Mouse (Mus musculus) thymus, postnatal 4 days (tissue): ENCODE data around the gene Prrc2a.
A peak's percentile ranks its signal among the peaks of the same experiment; 100 is the strongest.
"Not testable (repeated sequence)": the region's sequence is repeated elsewhere in the genome, so short reads cannot be mapped to it uniquely, and the experiment has no call there.

ENCODE experiments used
- DNase-seq: peaks from one replicate; pipeline ENCODE4 v3.0.0; 2021

The Prrc2a gene

GRCm38 (mm10) chr17:35131500-35132173 lies 33.1 kb downstream of the Prrc2a start, which contains the start of gene Apom:
Gene Apom, minus strand, starts transcription at chr17:35132050.
- no peak for DNase-seq

DNA sequence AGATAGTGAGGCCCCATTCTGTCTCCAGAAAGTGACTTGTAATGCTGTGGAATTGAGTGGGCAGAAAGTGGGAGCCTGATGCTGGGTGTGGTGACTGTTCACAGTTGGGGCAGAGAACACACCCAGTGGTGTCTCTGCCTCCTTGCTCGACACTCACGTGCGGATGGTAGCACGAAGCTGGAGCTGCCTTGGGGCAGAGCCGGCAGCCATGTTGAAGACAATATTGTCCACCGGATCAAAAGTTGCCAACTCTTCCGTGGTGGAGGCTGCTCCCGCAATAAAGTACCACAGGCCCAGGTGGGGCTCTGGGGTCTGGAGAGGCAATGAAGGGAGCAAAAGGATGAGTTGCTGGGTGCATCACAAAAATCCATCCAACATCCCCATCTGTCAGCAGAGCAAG lies 33.7 kb downstream of the Prrc2a start:
- no peak for DNase-seq

- DNase-seq: no peak
These were observed 35.7 kb downstream of the Prrc2a start for GRCm38 (mm10) chr17:35128996-35129395.

DNA sequence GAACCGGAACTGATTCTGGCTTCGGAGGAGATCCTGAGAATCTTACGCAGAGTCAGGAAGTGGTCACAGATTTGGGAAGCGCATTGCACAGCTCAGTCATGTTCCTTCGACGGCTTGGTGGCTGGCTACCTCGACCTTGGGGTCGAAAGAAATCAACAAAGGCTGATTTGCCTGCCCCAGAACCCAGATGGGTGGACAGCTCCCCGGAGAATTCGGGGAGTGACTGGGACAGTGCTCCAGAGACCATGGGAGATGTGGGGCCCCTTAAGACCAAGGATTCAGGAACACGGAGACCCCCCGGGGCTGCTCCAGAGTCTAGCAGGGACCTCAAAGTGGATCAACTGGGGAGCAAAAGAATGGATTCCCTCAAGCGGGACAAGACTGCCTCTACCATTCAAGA lies 37.7 kb downstream of the Prrc2a start:
- DNase-seq: no peak

- DNase-seq: peak; percentile 89
These were observed 38.5 kb downstream of the Prrc2a start, which contains the start of gene D17H6S53E for GRCm38 (mm10) chr17:35126206-35126611. Gene D17H6S53E, plus strand, starts transcription at chr17:35126373.

DNA sequence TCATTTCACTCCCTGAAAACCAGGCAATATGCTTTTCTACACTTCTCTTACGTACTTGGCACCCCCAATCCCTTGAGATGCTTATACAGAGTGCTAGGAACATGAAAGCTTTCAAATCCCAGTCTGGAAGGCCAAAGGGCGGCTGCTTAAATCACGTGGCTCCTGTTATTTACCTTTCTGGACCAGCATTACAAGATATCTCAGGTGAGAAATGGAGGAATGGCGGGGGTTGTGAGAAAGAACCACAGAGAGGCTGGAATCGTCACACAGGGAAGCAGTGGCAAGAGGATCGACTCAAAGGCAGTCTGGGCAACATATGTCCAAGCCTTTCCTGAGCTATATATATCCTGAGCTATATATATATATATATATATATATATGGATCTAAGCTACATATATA lies 39.1 kb downstream of the Prrc2a start:
- no peak for DNase-seq

DNA sequence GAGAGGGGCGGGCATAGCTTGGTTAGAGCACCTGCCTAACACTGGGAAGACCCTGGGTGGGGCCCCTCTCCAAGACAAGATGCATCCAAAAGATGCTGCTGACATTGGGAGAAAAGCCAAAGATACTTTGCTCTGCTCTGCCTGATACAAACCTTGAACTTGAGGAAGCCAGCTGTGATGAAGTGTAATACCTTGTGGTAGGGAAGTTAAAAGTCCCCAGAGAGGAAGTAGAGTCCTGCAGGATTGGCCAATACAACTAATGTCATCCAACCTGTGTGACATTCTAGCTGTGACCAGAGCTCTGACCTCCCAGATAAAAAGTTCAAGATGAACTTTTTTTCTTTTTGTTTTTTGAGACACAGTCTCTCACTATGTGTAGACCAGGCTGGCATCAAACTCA lies 39.6 kb downstream of the Prrc2a start:
- DNase-seq: no peak

- DNase-seq: not testable (repeated sequence)
These were observed 40.3 kb downstream of the Prrc2a start for GRCm38 (mm10) chr17:35124261-35124896.

DNA sequence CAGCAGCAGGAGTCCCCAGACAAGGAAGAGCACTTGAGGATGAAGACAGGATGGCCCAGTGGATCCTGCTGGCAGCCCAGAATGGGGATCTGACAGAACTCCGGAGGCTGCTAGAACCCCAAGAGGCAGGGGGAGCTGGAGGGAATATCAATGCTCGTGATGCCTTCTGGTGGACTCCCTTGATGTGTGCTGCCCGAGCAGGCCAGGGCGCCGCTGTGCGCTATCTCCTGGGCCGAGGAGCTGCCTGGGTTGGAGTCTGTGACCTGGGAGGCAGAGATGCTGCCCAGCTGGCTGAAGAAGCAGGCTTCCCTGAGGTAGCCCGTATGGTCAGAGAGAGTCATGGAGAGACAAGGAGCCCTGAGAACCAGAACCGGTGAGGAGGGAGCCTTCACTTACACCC lies 41.4 kb downstream of the Prrc2a start:
- not testable (repeated sequence) for DNase-seq

GRCm38 (mm10) chr17:35121871-35122303 lies 42.8 kb downstream of the Prrc2a start, which contains the start of gene Csnk2b:
Gene Csnk2b, minus strand, starts transcription at chr17:35122053.
- DNase-seq: peak; percentile 67

- peak; percentile 98 for DNase-seq
These were observed 43.4 kb downstream of the Prrc2a start, which contains the start of gene Gpank1 for GRCm38 (mm10) chr17:35121143-35121799. Gene Gpank1, plus strand, starts transcription at chr17:35121455.

GRCm38 (mm10) chr17:35120745-35121142 lies 44.0 kb downstream of the Prrc2a start:
- no peak for DNase-seq

GRCm38 (mm10) chr17:35115046-35116019 lies 49.4 kb downstream of the Prrc2a start, which contains the start of gene Ly6g5b:
Gene Ly6g5b, minus strand, starts transcription at chr17:35115428.
- peak; percentile 77 for DNase-seq

DNA sequence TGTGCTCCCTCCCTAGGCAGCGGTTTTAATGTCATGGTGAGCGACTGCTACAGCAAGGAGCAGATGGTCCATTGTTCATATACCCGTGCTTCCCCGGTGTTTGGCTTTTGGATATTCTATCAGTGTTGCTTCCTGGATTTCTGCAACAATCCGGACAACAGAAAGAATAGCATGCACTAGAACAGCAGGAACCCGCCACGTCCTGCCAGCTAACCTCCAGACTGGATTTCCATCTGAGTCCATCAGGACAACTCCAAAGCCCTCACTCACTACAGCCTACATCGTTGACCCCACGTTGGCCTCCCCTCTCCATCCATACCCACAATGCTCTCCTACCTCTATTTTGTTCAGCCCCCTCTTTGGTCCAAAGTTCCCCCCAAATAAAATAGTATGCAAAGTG lies 52.9 kb downstream of the Prrc2a start:
- no peak for DNase-seq

DNA sequence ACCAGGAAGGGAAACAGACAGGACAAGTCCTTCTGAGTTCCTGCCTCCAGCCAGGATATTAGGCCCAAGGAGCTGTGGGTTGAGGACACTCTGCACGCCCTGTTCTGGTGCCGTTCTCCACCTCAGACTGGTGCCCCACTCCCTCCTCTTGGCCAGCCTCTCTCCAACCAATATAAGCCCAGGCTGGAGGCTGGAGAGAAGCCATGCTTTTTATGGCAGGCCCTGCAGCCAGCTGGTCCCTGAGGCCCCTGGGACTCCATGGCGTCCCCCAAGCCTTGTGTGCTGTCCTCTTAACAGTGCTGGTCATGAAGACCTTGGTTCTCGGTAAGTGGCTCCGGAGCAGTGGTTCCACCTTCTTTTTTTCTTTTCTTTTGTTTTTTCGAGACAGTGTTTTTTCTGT lies 56.6 kb downstream of the Prrc2a start, which contains the start of gene Ly6g5c:
Ly6g5c (plus strand) TSS at position 183 of the 400 bp plus-strand sequence.
- no peak for DNase-seq

GRCm38 (mm10) chr17:35106522-35106921 lies 58.2 kb downstream of the Prrc2a start:
- DNase-seq: no peak

DNA sequence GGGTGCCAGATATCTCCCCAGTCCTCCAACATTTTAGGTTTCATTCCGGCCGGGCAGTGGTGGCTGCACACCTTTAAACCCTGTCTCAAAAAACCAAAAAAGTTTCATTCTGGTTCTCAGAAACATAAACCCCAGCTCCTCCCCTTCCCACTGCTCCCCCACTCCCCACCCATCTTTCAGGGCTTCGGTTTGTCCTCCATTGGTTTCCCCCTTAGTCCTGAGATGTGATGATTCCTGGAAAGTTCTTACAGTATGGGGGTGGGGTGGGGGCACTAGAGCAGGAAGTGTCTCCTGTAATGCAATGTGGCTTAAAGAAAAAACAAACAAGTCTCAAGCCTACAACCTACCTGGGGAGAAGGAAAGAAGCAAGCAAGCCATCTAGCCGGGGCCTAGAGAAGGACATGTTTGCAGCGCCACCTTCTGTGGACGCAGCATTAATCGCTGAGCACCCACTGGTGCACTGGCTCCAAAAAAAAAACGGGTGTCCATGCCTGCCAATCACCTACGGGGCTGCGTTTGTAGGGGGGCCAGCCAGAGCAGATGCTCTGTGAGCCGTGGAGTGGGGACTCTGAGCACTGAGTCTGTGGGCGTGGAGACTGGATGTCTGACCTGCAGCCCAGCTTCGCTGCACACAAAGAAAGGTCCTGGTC lies 58.8 kb downstream of the Prrc2a start:
- peak; percentile 68 for DNase-seq

- no peak for DNase-seq
These were observed 59.9 kb downstream of the Prrc2a start for GRCm38 (mm10) chr17:35104754-35105153.

DNA sequence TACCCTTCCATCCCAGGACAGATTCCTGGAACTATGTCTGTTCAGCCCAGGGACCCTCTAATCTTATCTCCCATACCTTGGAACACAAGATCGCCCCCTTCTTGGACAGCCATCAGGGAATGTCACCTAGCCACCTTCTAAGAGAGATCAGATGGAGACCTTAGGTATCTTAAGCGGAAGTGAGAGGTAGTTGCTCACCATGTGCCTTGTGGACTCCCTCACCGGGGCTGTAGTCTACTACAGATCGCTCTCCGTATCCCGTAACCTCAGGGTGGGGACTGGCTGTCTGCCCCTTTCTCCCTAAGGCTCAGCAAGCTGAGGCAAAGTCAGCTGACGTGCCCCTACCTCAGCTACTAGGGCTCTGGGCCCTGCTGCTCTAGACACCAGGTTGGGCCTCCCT lies 60.6 kb downstream of the Prrc2a start:
- no peak for DNase-seq

DNA sequence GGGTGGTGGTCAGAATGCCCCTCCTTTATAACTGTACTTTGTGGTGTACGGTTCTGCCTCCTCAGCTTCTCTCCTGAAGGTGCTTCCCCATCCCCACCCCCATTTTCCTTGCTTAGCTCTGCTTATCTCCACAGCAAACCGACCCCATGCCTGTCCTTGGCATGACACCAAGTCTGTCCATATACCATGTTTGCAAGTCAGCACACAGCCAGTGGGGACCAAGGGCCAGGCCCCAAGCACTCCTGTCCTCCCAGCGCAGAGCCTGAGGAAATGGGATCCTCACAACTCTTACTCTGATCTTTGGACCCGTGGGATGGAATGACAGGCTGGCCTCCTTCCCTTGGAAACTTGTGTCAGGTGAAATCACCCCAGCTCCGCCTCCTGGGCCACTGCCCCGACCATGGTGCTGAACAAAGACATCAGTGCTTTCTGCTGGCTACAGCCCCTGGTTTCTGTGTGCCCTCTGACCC lies 61.4 kb downstream of the Prrc2a start:
- no peak for DNase-seq

GRCm38 (mm10) chr17:35102299-35102698 lies 62.4 kb downstream of the Prrc2a start:
- DNase-seq: no peak

DNA sequence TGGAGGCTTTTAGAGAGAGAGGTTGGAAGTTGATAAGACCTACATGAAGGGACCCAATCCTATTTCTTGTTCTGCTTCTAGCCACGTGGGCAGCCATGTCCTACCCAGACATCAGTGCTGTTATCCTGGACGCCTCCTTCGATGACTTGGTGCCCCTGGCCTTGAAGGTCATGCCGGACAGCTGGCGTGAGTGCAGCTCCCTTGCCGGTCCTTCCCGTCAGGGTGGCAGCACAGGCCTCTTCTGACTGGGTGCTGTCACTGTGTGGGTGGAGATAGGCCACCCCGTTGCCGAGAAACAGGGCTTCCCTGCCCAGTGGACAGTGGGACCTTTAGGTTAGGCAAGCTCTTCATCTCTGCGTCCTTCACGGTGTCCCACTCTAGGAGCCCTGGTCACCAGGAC lies 63.5 kb downstream of the Prrc2a start:
- DNase-seq: no peak
